ENCODE assay signal across 15 mouse cellular contexts in the genomic region with DNA sequence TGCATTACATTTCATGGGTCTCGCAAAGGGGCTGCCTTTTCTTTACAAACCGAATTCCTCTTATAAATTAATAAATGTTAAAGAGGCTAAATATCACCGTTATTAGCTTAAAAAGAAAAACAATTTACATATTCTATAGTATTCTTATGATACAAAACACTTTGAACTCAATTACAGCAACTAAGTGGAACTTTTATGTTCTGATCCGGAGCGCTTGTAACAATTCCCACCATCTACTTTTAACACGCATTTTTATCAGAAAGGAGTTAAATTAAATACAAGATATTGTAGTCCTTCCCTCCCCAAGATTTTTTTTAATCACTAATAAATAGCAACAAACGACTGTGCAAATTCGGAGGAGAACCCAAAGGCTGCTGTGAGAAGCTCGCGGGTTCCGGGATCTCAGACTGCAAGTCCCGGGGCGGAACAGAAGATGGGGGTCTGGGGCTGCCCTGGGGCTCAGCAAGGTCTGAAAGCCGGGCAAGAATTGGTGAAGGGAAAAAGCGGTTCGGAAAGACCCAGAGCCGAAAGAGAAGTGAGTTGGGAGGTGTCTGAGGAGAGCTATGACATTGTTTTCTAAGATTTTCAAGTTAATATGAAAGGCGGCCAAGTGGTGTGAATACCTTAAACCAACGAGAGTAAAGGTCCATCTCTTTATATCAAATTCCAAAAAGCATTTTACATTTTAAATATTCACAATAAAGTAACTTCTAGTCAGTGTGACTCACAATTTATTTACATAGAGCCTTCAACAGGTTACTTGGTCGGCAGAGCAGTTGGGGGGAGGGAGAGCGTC. TPM values are rescaled to one million over a fixed set of nuclear protein-coding genes. Genes with fewer than 3 reads are reported as not detected.
DNase-seq lines count a peak whose midpoint lies in the region; ATAC-seq lines count a peak whose summit lies in the region.
"Had no signal": no experiment of that assay in that cellular context is flagged by ENCODE, and none has a peak within 500 bp of the region (broad histone marks: within the 10 kb centered on the region; RNA-seq: fewer than 3 reads in every experiment).

No protein-coding gene starts in this region.

- H3K36me3 ChIP-seq in heart, embryonic 10.5 days = no peaks in the 10 kb centered on the region
- H3K36me3 ChIP-seq in midbrain, embryonic 15.5 days (replicated peaks) = no peaks in the 10 kb centered on the region

- WGBS in heart, embryonic 10.5 days = under 1% methylated on average over 21 of the region's 21 CpGs
- 7% methylated on average over 21 of the region's 21 CpGs for WGBS in midbrain, embryonic 15.5 days

- no peak overlapping the region for H3K9ac ChIP-seq in midbrain, embryonic 15.5 days

- no peak for DNase-seq in heart, embryonic 10.5 days (ENCODE audit: low spot score)
- no peak for DNase-seq in heart, adult 9 months (ENCODE audit: low spot score in 2 of 2)
- peak; percentile 23 for DNase-seq in right cerebral cortex, postnatal 4 days
- no peak for DNase-seq in right cerebral cortex, adult 2 months (ENCODE audit: low spot score in 2 of 2)
- DNase-seq in adrenal gland, postnatal 25 days = no peak
- no peak for DNase-seq in spleen, postnatal 14 days (ENCODE audit: low spot score in 2 of 2)
- DNase-seq: cerebellum, postnatal 36 days; kidney, adult 18-20 months; spleen, adult 18-20 months had no signal

- ATAC-seq in midbrain, embryonic 15.5 days (replicated peaks) = no peak
- no peak for ATAC-seq in megakaryocyte-erythroid progenitor cell, adult 5-6 weeks (replicated peaks; ENCODE audit: low FRiP score, low TSS enrichment, poor library complexity, severe bottlenecking)
- ATAC-seq: forebrain, embryonic 14.5 days had no signal

- H3K4me2 ChIP-seq in midbrain, embryonic 15.5 days = peak overlapping the region; percentile 25; the same call in 1 of the 2 replicates

- no peaks in the 10 kb centered on the region for H3K9me3 ChIP-seq in heart, embryonic 10.5 days
- H3K9me3 ChIP-seq in midbrain, embryonic 15.5 days = no peaks in the 10 kb centered on the region

- peaks cover 9% of the 10 kb centered on the region for H3K4me1 ChIP-seq in heart, embryonic 10.5 days
- peaks cover 10% of the 10 kb centered on the region for H3K4me1 ChIP-seq in midbrain, embryonic 15.5 days

- H3K27ac ChIP-seq in heart, embryonic 10.5 days = no peak overlapping the region
- no peak overlapping the region for H3K27ac ChIP-seq in midbrain, embryonic 15.5 days
- H3K27ac ChIP-seq: left cerebral cortex, adult 2 months had no signal

- H3K27me3 ChIP-seq in heart, embryonic 10.5 days (ENCODE audit: insufficient read depth, poor library complexity, severe bottlenecking) = peaks cover 92% of the 10 kb centered on the region
- peaks cover 81% of the 10 kb centered on the region for H3K27me3 ChIP-seq in midbrain, embryonic 15.5 days (replicated peaks)

- H3K4me3 ChIP-seq in heart, embryonic 10.5 days = peak overlapping the region; percentile 40; the same call in 1 of the 2 replicates
- H3K4me3 ChIP-seq in midbrain, embryonic 15.5 days = no peak overlapping the region
- H3K4me3 ChIP-seq: left cerebral cortex, adult 2 months had no signal

RNA-seq across cellular contexts. Expression of a gene that starts 6.4 kb away (rescaled TPM):
- polyA plus RNA-seq in heart, embryonic 10.5 days (2016; fragmentation: Nextera tagmentation; extraction: Ambion mirVana) = 0.11 and 0.87 TPM in 2 replicates
- 2.1 and 2.5 TPM in 2 replicates for polyA plus RNA-seq in midbrain, embryonic 15.5 days (2015; fragmentation: Nextera tagmentation; extraction: Ambion mirVana)
- not detected in 2 replicates for total RNA-seq in adrenal gland, postnatal 25 days (2021)
- total RNA-seq in megakaryocyte-erythroid progenitor cell, adult 5-6 weeks (2014; fragmentation: Nextera tagmentation) = not detected in 2 replicates
- total RNA-seq in megakaryocyte-erythroid progenitor cell, adult 5-6 weeks (2017) = not detected in 2 replicates
- polyA plus RNA-seq: C2C12; liver, embryonic 16.5 days had no signal
